Mouse (Mus musculus) myocyte (in vitro differentiated cells): Measurements from ENCODE around the gene Tsfm. TPM values are rescaled to one million over a fixed set of nuclear protein-coding genes. Genes with fewer than 3 reads are reported as not detected.
"Not testable (repeated sequence)": the region's sequence is repeated elsewhere in the genome, so short reads cannot be mapped to it uniquely, and the experiment has no call there.

Source experiments
- H3K27me3 ChIP-seq: one replicate; pipeline ENCODE4 v1.6.1; 2011; ENCODE audit not compliant: control insufficient read depth, insufficient read depth, insufficient read length
- H3K36me3 ChIP-seq: one replicate; pipeline ENCODE4 v1.6.1; 2011; ENCODE audit not compliant: control insufficient read depth, insufficient read depth
- H3K4me2 ChIP-seq: one replicate; pipeline ENCODE4 v1.6.1; 2011; ENCODE audit warnings: low read depth, control low read depth
- H3K4me3 ChIP-seq: one replicate; pipeline ENCODE4 v1.5.1; 2011; ENCODE audit warnings: mild to moderate bottlenecking, control low read depth, moderate library complexity
- H3K79me2 ChIP-seq: one replicate; pipeline ENCODE4 v1.6.1; 2011; ENCODE audit not compliant: control insufficient read depth, insufficient read depth
- H3ac ChIP-seq: one replicate; pipeline ENCODE4 v1.6.1; 2011; ENCODE audit not compliant: control insufficient read depth, insufficient read length
- CEBPB ChIP-seq: IDR thresholded peaks from 2 replicates; pipeline ENCODE4 v1.6.1; 2011; ENCODE audit warnings: mild to moderate bottlenecking, moderate library complexity; ENCODE audit not compliant: poor library complexity, insufficient read depth, severe bottlenecking
- E2F4 ChIP-seq: IDR thresholded peaks from one replicate; pipeline ENCODE4 v1.6.1; 2011; ENCODE audit warnings: mild to moderate bottlenecking, control low read depth, moderate library complexity; ENCODE audit not compliant: insufficient read depth
- MAX ChIP-seq: IDR thresholded peaks from one replicate; pipeline ENCODE4 v1.6.1; 2011; ENCODE audit warnings: low read depth, mild to moderate bottlenecking, control low read depth
- MYOD1 ChIP-seq, 3 experiments: IDR thresholded peaks; one replicate each; pipeline ENCODE4 v1.6.1; 2011; ENCODE audit warnings: control low read depth in 2 of 3, low read depth in 2 of 3, mild to moderate bottlenecking in 2 of 3, moderate library complexity in 1 of 3; ENCODE audit not compliant: insufficient read length in 2 of 3, control insufficient read depth in 1 of 3
- MYOG ChIP-seq, 3 experiments: IDR thresholded peaks; one replicate each; pipeline ENCODE4 v1.6.1; 2011; ENCODE audit warnings: control low read depth in 2 of 3, low read depth in 2 of 3, mild to moderate bottlenecking in 2 of 3; ENCODE audit not compliant: insufficient read length in 2 of 3, control insufficient read depth in 1 of 3, insufficient read depth in 1 of 3
- POLR2A ChIP-seq: IDR thresholded peaks from one replicate; pipeline ENCODE4 v1.6.1; 2011; ENCODE audit warnings: low read depth, mild to moderate bottlenecking, control low read depth, moderate library complexity; ENCODE audit not compliant: insufficient read length
- POLR2AphosphoS2 ChIP-seq: IDR thresholded peaks from one replicate; pipeline ENCODE4 v1.6.1; 2011; ENCODE audit warnings: low read depth, control low read depth; ENCODE audit not compliant: insufficient read length
- REST ChIP-seq: IDR thresholded peaks from one replicate; pipeline ENCODE4 v1.6.1; 2011; ENCODE audit warnings: mild to moderate bottlenecking, control low read depth, moderate library complexity; ENCODE audit not compliant: insufficient read depth, insufficient read length
- SRF ChIP-seq: IDR thresholded peaks from one replicate; pipeline ENCODE4 v1.6.1; 2011; ENCODE audit warnings: low read depth; ENCODE audit not compliant: control insufficient read depth, insufficient read length
- TCF12 ChIP-seq: IDR thresholded peaks from one replicate; pipeline ENCODE4 v1.6.1; 2011; ENCODE audit warnings: mild to moderate bottlenecking, control low read depth; ENCODE audit not compliant: poor library complexity, insufficient read depth, severe bottlenecking
- TCF3 ChIP-seq: IDR thresholded peaks from one replicate; pipeline ENCODE4 v1.6.1; 2011; ENCODE audit warnings: low read depth, control low read depth; ENCODE audit not compliant: insufficient read length
- USF1 ChIP-seq: IDR thresholded peaks from one replicate; pipeline ENCODE4 v1.6.1; 2011; ENCODE audit warnings: low read depth, mild to moderate bottlenecking, control low read depth, moderate library complexity
- polyA plus RNA-seq: library from polyadenylated mRNA; unstranded; fragments of >200 nt; fragmentation: generic; extraction: Trizol; gene quantifications from one replicate; pipeline ENCODE4 v1.2.1, GENCODE M21; 2012; ENCODE audit warnings: missing spikeins

Gene Tsfm
- polyA plus RNA-seq, 1 experiment, result 53.7 TPM

GRCm38 (mm10) chr10:127065981-127066380 lies 35.3 kb upstream of the Tsfm start:
- H3K79me2 ChIP-seq, result peaks cover 42% of the 10 kb centered on the region
- no peak overlapping the region for H3ac ChIP-seq
- H3K4me2 ChIP-seq, result no peak overlapping the region
- TF ChIP-seq POLR2AphosphoS2 (no peak), MYOD1 (IDR thresholded peaks at IDR 0.05; ENCODE audit: control insufficient read depth in 1 of 3, insufficient read length in 2 of 3, low read depth in 2 of 3) (no peak), USF1 (no peak), POLR2A (no peak), REST (no peak)
- peaks cover 35% of the 10 kb centered on the region for H3K36me3 ChIP-seq
- no peaks in the 10 kb centered on the region for H3K27me3 ChIP-seq
- H3K4me3 ChIP-seq, result peak overlapping the region; percentile 98

- Histone ChIP-seq H3K79me2 (peaks cover 33% of the 10 kb centered on the region), H3K36me3 (peaks cover 35% of the 10 kb centered on the region), H3K27me3 (no peaks in the 10 kb centered on the region), H3K4me2 (peak overlapping the region; percentile 79), H3ac (peak overlapping the region; percentile 17), H3K4me3 (peak overlapping the region; percentile 98)
- TF ChIP-seq E2F4, result no peak
- no peak for TF ChIP-seq REST
- no peak for TF ChIP-seq TCF3
- no peak for TF ChIP-seq SRF
- TF ChIP-seq USF1, result no peak
- TF ChIP-seq MYOG (IDR thresholded peaks at IDR 0.05; ENCODE audit: control insufficient read depth in 1 of 3, insufficient read depth in 1 of 3, insufficient read length in 2 of 3, low read depth in 2 of 3), result no peak
Measured at GRCm38 (mm10) chr10:127063913-127064870, 33.6 kb upstream of the Tsfm start.

DNA sequence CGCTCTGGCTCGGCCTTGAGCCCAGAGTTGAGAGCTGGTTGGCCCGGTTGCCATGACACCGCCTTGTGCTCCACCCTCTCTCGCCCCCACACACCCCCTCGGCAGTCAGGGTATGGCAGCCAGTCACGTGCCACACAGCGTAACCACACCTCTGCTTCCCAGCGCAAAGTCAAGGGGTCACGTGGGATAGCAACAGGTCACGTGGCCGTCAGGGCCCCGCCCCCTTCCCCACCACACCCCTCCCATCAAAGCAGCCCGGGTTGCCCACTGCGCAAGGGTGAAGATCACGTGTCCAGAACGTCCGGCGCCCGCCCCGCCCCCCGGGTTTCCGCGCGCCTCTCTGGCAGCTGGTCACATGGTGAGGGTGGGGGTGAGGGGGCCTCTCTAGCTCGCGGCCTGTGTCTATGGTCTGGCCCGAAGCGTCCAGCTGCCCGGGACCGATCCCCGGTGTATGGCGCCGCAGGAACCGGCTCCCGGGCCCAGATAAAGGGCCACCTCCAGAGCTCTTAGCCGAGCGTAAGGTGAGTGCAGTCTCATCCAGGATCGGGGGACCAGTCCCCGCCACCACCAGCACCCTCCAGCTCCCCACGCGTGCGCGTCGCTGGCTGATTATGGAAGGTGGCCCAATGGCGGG lies 32.7 kb upstream of the Tsfm start, which contains the start of gene Cdk4:
Gene Cdk4, plus strand, starts transcription at position 296 of the 634 bp plus-strand sequence.
- Histone ChIP-seq H3K27me3 (no peaks in the 10 kb centered on the region), H3K36me3 (peaks cover 31% of the 10 kb centered on the region), H3K4me3 (peak within 1 kb of the TSS; percentile 98), H3K79me2 (peaks cover 25% of the 10 kb centered on the region), H3ac (peak within 1 kb of the TSS; percentile 17), H3K4me2 (peak within 1 kb of the TSS; percentile 79)
- TF ChIP-seq TCF3, result no peak
- TF ChIP-seq POLR2A, result peak; percentile 57
- TF ChIP-seq MYOG (IDR thresholded peaks at IDR 0.05; ENCODE audit: control insufficient read depth in 1 of 3, insufficient read depth in 1 of 3, insufficient read length in 2 of 3, low read depth in 2 of 3), result peak in 1 of 3 experiments; percentile 35
- peak; percentile 47 for TF ChIP-seq POLR2AphosphoS2
- no peak for TF ChIP-seq MAX
- peak; percentile 97 for TF ChIP-seq USF1
- TF ChIP-seq CEBPB, result no peak
- TF ChIP-seq TCF12, result no peak
- TF ChIP-seq E2F4, result peak; percentile 17
- peak in 1 of 3 experiments; percentile 52 for TF ChIP-seq MYOD1 (IDR thresholded peaks at IDR 0.05; ENCODE audit: control insufficient read depth in 1 of 3, insufficient read length in 2 of 3, low read depth in 2 of 3)
- TF ChIP-seq SRF, result peak; percentile 59
- no peak for TF ChIP-seq REST

GRCm38 (mm10) chr10:127062503-127062902 lies 31.9 kb upstream of the Tsfm start:
- H3K4me3 ChIP-seq, result peak overlapping the region; percentile 98
- peaks cover 24% of the 10 kb centered on the region for H3K79me2 ChIP-seq
- H3K4me2 ChIP-seq, result peak overlapping the region; percentile 75
- TF ChIP-seq POLR2A (no peak), E2F4 (no peak), POLR2AphosphoS2 (no peak), TCF12 (no peak), CEBPB (peak; percentile 50; the same call in 1 of the 2 replicates), USF1 (no peak)
- H3ac ChIP-seq, result no peak overlapping the region
- no peaks in the 10 kb centered on the region for H3K27me3 ChIP-seq
- H3K36me3 ChIP-seq, result peaks cover 24% of the 10 kb centered on the region

- H3K4me3 ChIP-seq, result peak overlapping the region; percentile 98
- peak overlapping the region; percentile 75 for H3K4me2 ChIP-seq
- H3K79me2 ChIP-seq, result peaks cover 24% of the 10 kb centered on the region
- not testable (repeated sequence) for H3ac ChIP-seq, H3K27me3 ChIP-seq
- peaks cover 21% of the 10 kb centered on the region for H3K36me3 ChIP-seq
Measured at GRCm38 (mm10) chr10:127062101-127062500, 31.5 kb upstream of the Tsfm start.
